Mouse (Mus musculus) retina, adult 2 months (tissue): ENCODE data around the gene Gm10097.

Source experiments
- DNase-seq: peaks from one replicate; pipeline ENCODE4 v3.0.0-alpha.2; 2012; ENCODE audit warnings: low read depth, low spot score

Gm10097 gene

DNA sequence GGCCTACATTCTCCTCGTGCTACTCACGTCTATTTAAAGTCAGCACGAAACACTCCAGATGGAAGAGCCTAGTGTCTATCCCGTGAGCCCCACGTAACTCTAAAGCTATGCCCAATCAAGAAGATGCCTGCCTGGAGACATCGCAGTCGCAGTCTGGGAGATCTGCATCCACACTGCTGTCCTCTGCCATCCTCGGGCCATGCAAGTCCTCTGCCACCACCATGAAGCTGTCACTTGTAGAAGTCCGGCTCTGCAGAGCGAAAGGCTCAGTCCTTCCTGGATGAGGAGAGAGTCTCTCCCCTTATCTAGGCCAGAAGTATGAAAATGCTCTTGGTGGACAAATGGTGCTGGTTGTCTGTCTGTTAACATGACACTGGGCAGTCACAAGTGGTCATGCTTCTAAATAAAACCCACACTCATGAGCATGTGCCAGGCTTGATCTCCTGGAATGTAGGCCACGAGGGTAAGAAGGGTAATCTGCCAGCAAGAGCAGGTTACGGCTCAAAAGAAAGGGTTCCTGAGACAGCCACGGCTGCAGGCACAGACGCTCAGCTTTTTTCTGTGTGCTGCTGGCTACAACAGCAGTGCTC lies at the start of gene Gm10097:
Gene Gm10097 (plus strand): TSS at position 517 of the 590 bp plus-strand sequence.
- DNase-seq, result peak; percentile 72

DNA sequence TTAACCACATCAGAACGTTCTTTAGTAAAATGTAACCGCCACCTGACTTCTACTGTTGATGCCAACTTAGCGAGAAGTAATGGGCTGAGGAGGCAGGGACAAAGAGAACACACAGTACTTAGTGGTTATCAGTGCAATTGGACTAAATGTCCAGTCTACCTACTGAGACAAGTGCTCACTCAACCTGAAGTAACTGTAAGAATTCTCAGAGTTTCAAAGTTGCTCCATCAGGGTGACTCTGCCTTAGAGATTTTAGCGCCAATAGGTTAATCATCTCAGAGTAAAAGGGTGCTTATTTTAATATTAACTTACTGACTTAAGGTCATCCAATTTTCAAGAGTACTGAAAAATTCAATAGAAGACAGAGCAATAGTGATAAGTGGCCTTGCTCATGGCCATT lies 43.1 kb upstream of the Gm10097 start:
- DNase-seq, result no peak

DNA sequence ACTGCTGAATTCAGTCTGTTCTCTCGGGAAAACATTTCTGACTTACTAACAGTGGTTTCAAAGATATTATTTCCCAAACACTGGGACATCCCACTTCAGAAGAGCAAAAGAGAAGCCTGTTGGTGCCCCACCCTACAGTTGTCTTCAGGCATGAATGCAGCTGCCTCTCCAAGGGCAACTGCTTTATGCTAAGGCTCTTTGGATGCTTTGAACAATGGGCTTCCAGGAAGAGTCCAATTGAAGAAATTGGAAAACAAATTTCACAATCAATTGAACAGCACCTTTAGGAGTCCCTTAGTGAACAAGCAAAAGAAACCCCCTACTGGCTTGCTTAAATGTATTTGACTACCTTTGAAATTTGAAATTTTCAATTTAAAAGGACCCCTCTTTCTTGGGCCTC lies 41.8 kb upstream of the Gm10097 start:
- DNase-seq, result no peak

DNA sequence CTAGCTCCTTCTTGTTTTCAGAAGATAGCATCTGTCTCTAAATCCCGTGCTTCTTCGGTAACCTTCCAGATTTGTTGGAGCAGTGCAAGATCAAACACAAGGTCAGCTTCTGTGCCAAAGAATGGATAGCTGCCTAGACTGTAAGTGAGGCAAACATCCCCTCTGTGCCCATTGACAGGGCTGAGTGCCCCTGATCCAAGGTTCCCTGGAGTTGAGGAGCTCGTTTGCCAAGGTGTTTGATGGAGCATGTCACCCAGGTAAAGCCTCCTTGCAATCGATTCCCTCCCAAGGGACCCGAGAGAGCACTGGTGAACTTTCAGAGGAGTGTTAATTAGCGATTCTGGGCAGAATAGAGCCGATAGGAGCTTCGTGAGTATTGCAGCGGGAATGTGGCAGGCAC lies 40.7 kb upstream of the Gm10097 start:
- no peak for DNase-seq

DNA sequence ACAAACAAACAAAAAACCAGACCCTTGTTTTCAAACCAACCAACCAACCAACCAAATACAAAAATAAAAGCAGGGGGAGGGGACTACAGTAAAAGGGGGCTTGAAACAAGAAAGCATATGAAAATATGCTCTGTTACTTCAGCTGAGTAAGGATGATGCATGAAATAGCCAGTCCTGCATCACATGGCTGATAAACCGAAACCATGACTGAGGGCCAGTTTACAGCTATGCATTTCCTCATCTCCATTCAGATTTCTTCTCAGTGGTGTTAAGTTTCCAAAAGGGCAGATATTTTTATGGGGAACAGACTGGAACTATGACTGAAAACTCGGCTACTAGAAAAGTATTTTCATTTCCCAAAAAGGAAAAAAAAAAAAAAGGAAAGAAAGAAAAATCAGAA lies 39.8 kb upstream of the Gm10097 start:
- no peak for DNase-seq

DNA sequence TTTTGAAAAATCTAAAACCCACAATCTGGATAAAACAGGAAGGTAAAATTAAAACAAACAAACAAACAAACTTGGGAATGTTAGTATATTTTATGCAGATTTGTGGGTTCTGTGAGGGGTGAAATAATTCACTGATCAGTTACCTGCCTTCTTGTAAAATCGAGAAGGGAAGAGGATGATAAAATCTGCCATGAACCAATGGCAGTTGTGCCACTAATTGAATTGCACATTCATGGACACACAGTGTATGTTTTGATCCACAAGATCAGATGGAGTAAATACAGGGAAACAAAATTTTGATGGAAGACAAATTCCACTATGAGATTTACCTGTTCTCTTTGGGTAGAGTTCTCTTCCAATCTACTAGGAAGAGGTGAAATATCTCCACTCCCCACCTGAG lies 39.1 kb upstream of the Gm10097 start:
- DNase-seq, result no peak

DNA sequence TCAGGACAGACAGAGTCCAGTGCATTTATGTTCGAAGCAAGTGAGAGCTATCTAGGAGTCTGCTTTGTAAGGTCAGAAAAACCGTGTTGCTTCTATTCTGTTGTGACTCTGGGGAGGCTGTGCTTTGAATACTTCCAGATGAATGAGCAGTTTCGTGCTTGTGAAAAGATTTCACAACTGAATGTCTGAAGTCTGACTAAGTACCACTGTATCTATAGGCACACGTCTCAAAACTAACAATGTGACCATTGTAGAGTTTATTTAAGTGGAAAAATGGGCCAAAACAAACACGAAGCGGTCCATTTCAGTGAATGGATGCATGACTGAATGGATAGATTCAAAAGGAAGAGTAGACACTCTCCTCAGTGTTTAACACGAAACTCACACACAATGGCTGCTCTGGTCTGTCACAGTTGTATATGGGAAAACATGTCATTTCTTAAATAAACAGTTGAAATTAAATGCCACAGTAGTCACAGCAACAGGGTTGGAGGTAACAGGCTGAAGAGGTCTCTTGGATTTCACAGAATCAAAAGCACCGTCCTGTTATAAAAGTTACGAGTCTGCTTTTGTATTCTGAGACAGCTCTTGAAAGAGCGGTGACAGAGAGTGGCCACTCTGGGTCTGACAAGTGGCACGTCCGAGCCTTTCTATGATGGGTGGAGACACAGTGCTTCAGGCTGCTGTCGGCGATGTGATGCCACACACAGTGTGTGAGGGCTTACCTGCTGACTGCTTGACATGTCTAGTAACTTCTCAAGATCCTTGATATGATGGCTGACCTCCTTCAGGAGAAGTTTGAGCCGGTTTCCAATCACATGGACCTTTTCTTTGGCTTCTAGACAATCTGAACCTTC lies 36.6 kb upstream of the Gm10097 start:
- no peak for DNase-seq

DNA sequence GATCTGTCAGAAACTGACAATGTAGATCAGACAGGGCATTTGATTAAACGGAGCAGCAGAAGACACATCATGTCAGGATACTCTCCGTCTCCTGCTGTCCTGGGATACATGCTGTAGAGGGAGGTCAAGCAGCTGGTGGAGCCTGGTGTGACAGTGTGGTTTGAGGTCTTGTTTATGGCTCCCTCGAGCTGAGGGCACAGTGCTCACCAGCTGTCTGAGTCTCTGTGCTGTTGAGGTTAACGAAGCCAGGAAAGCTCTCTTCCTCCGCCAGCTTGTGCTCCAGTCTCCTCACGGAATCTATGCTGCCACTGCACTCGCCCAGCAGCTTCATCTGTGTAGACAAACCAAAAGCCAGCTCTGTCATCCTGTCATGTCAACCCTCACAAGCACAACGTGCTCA lies 27.7 kb upstream of the Gm10097 start:
- no peak for DNase-seq

DNA sequence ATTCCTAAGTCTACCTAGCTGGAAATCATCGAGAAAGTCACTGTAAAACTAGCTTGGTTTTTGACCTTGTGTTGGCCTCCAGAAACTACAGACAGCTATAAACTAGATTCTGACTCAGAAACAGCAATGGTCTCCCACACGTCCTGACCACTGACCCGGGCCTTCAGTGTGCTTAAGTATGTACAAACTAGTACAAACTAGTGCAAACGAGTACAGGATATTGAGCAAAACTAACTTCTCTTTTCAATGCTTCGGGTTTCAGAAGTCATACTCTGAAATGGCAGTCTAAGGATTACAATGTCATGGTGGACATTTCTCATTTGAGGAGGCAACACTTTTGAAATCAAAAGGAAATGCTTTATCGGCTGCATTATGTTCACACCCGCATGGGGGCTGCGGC lies 24.5 kb upstream of the Gm10097 start:
- no peak for DNase-seq

DNA sequence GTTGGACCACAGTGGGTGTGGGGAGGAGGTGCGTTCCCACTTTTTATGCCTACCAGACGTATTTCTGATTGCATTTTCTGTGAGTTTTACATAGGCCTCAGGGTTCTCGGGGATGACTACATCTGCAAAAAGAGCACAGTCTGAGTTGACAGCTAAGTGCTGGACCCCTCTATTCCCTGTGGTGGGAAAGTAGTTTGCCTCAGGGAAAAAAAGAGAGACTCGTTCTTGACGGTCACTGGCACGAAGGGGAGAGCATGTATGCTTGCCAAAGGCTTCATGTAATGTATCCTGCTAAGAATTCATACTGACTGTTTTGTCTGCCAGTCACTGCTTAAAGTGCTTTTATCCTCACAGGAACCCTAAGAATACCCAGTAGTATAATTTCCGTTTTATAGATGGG lies 23.8 kb upstream of the Gm10097 start:
- no peak for DNase-seq

DNA sequence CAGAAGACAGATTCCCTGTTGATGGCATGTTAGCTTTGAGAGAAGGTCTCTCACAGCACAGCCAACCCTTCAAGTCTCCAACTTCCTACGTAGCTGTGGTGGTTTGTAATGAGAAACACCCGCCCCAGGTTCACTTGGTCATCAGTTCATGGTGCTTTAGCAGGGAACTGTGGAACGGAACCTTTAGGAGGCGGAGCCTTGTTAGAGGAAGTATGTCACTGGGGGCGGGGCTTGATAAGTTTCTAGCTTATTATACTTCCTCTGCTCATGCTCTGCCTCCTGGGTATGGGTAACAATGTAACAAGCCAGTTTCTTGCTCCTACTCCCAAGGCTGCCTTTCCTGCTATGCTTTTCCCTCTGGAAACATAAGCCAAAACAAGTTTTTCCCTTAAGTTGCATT lies 23.3 kb upstream of the Gm10097 start:
- no peak for DNase-seq

DNA sequence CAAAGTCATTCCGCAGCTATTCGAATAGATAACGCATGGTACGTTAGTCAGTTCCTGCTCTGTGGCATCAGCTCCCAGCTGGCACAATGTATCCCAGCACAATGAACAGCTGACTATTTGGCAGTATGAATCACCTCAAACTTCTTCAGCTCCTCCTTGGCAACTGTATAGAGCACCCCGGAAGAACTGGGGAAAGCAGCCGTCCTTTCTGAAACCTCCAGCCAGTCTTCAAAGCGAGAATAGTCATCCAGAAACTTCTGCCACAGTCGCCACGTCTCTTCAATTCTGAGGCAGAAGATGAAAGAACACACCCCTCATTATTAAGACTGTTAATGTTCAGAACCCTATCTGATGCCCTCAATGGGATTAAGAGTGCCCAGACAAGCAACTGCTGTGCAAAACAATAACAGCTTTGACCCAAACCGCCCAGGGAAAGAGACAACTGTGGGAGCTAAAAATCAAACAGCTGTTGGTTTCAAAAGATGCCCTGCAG lies 12.7 kb upstream of the Gm10097 start:
- no peak for DNase-seq

DNA sequence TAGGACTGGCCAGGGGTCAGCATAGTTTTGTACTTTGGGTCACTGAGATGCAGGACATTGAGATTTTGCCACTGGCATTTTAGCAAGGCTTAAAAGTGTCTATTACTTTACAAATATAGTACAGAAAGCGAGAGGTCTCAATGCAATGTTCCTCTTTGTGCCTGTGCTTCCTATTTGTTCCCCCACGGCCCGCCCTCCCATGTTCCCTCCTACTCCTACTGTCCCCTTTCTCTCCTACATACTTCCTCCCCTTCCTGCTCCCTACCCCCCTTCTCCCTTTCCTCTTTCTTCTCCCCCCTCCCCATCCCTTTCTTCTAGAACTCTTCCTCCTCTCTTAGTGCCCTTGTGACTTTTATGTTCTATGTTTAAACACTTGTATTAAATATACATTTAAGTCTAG lies 12.1 kb upstream of the Gm10097 start:
- DNase-seq, result no peak

DNA sequence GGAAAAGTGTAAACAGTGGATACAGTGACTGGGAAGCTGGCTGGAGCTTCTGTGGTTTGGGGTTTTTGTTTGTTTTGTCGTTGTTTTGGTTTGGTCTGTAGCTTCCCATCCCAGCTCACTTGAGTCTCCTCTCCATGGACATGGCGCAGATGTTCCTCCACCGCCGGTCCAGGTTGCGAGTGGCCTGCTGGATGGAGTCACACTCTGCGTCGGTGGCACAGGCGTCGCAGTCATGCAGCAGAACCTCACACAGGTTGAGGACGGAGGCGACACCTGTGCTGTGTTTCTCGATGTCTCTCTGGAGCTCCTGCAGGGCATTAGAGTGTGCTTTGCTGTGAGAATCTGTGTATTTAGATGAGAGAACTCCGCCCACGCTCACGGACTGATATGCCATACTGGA lies 11.3 kb upstream of the Gm10097 start:
- DNase-seq, result no peak

DNA sequence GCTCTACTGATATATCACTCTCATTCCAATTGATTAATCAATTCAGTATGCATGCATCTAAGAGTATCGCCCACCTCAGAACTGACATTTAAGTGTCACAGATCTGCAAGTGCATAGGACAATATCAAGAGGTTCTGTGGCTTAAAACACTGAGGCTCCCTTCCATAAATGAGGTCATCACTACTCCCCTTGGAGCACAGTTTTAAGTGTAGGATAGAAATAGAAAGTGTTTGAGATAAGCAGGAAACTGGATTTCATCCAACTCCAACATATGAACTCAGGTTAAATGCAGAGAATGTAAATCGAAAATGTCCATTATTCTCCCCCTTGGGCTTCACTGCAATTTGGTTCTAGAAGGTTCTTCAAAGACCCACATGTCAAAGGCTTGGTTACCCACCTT lies 10.1 kb upstream of the Gm10097 start:
- no peak for DNase-seq

DNA sequence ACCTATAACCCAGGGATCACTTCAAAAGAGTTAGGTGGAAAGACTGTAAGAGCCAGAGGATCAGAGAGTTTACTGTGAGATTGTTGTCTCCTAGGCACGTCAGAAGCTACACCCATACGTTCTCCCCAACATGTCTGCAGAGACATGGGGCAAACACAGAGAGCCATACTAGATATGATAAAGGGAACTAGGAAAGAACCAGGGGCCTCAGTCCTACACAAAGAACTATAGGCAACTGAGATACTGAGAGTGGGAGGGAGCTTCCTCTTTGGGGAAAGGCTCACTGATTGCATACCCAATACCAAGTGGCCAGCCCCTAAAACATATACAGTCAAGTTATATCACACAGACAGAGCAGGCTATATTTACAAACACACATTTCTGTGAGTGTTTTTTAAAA lies 9.0 kb upstream of the Gm10097 start:
- no peak for DNase-seq

DNA sequence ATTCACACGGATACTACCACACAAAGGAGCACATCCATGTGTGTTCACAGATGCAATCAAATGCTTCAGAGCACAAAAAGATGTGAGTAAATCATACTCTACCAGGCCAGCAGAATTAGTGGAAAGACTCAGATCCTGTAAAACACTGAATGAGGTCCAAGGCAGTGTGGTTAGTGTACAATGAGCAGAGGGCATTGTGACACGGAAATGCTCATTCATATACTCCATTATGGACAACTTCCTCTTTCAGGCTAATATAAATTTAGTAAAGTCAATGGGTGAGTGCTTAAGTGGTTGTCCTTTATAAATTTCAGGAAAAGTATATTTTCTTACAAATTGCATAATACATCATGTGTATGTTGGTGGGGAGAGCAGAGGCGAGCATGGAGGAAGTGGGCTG lies 1.9 kb upstream of the Gm10097 start:
- DNase-seq, result no peak

DNA sequence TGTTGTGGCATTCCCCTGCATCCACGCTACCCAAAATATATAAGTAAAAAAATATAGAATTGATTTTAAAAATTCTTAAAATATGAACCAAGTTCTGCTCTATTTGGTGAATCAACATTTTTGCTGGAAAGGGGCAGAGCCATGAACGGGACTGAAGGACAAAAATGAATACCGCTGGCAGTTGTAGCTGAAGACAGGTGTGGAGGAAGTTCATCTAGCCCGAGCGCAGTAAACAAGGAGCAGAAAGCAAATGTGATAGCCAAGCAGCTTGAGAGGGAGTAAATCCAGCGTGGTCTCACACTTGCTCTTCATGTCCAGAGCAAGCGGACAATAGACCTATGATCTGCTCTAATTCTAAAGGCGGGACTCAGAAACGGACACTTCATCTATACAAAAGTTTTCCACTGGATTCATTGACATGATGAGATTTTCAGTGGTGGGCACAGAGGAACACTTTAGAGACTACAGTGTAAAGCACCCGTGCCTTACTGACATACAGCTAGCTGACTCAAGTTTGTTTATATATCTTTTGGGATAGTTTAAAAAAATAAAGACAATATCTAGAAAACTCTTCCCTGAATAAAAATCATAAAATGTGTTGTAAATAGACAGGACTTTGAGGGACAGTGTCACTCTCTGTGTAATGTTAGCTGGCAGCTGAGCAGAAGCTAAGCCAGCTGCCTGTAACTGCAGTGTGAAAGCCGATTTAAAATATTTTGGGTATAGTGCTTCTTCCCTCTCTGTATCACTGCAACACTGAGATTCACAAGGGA lies 1.4 kb downstream of the Gm10097 start:
- no peak for DNase-seq

DNA sequence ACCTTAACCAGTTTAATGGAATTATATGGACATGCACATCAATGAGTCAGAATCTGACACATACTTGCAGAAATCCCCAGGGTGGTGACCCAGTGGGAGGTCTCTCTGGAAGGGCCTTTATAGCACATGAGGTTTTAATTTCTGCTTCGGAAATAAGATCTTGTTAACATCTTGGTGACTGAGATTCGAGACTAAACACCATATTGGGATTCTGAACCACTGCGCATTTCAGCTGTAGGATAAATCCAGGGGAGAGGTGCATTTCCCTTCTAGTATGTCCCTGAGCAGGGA lies 1.9 kb downstream of the Gm10097 start:
- no peak for DNase-seq

DNA sequence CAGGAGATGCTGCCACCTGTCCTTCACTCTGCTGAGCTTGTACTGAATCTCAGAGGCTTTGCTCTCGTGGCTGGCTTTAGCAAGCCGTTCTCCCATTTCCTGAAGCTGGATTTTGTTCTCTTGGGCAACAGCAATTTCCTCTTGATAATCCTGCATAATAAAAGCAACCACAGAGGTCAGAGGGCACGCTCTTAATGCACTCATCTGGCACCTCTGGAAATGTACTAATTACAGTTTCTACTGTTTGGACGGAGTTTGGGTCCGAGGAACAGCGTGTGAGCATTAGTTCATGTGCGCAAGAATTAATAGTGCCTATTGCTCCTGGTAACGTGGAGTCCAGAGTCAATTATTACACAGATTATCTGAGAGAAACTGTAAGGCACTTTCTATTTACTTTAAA lies 3.1 kb downstream of the Gm10097 start:
- no peak for DNase-seq

DNA sequence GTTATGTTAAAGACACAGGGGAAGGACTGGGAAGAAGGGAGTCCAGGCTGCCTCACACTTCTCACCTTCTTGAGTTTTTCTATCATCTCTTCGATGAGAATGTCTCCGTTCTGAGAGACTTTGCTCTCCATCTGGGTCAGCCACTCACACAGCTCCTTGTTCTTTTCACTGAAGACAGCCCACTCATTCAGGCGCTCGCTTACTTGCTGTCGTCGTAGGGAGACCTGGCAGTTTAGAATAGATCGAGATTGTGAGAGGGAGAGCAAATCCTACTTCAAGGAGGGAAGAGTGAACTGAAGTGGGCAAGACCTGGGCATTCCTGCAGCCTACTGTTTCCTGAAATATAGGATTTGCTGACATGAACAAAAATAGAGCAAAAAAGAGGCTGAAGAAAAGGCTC lies 6.7 kb downstream of the Gm10097 start:
- no peak for DNase-seq

DNA sequence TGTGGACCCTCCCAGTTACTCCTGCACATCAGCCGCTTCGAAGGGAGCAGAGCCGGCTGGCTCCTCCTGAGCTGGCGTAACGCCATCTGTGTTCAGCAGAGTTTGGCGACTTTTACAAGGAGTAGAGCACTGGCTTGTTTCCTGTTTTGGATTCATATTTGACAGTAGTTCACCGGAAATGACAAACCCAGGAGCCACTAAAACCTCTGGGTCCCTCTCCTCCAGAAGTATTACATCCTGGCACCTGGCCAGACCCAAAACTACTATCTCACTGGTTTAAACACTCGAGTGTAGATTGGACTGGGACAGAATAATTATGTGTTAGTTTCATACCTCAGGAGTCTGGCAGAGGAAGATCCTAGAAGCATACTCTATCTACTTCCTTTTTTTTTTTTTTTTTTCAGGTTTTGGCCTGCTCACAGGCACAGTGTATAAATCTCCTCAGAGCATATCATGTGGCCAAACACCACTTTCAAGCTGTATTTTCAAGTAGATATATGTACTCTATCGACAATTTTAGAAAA lies 11.0 kb downstream of the Gm10097 start:
- DNase-seq, result no peak

DNA sequence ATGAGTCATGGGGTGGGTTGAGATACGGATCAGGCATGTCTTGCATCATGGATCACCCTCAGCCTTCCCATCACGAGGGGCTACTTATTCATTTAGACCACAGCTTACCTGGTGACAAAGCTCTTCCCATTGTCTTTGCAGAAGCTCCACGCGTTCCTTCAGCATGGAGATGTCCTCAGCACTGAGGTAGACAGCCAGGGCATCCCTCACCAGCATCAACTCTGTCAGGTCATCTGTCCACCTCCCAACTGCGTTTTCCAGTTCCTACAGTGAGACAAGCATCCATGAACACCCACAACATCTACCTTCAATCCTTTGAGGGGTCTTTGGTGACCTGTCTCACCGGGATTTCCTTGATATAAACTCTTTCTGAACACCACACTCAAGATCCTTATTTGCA lies 14.7 kb downstream of the Gm10097 start:
- no peak for DNase-seq
